Mouse (Mus musculus): ENCODE results near the gene Dhx16. TPM values are rescaled to one million over a fixed set of nuclear protein-coding genes. Genes with fewer than 3 reads are reported as not detected.

The Dhx16 gene
- polyA plus RNA-seq, 1 experiment from 2014 or later = 40.3 TPM

- Histone ChIP-seq H3K27ac (peak overlapping the region; percentile 34; the same call in 1 of the 2 replicates), H3K4me3 (replicated peaks) (no peak overlapping the region), H3K27me3 (no peaks in the 10 kb centered on the region), H3K4me2 (no peak overlapping the region), H3K9ac (0 out of 2 replicates have a peak overlapping the region, but pooled peaks have one; percentile 3), H3K36me3 (peaks cover 17% of the 10 kb centered on the region), H3K9me3 (replicated peaks) (no peaks in the 10 kb centered on the region), H3K4me1 (replicated peaks) (peaks cover 51% of the 10 kb centered on the region)
- 29% methylated on average over 3 of the region's 3 CpGs for WGBS (ENCODE audit: insufficient replicate concordance)
- no peak for DNase-seq
- no peak for ATAC-seq (ENCODE audit: low read depth)
Measured at GRCm38 (mm10) chr17:35900636-35901035, 21.0 kb downstream of the Dhx16 start.

GRCm38 (mm10) chr17:35903343-35903991 lies 23.8 kb downstream of the Dhx16 start:
- H3K4me3 ChIP-seq (replicated peaks) = no peak overlapping the region
- no peak for ATAC-seq (ENCODE audit: low read depth)
- no peak overlapping the region for H3K4me2 ChIP-seq
- no peaks in the 10 kb centered on the region for H3K9me3 ChIP-seq (replicated peaks)
- peaks cover 28% of the 10 kb centered on the region for H3K4me1 ChIP-seq (replicated peaks)
- H3K9ac ChIP-seq = no peak overlapping the region
- WGBS (ENCODE audit: insufficient replicate concordance) = 70% methylated on average over 9 of the region's 9 CpGs
- no peak overlapping the region for H3K27ac ChIP-seq
- DNase-seq = no peak
- peaks cover 30% of the 10 kb centered on the region for H3K36me3 ChIP-seq
- H3K27me3 ChIP-seq = no peaks in the 10 kb centered on the region

GRCm38 (mm10) chr17:35903992-35904355 lies 24.4 kb downstream of the Dhx16 start:
- peaks cover 33% of the 10 kb centered on the region for H3K4me1 ChIP-seq (replicated peaks)
- no peak overlapping the region for H3K4me2 ChIP-seq
- H3K27me3 ChIP-seq = no peaks in the 10 kb centered on the region
- H3K27ac ChIP-seq = no peak overlapping the region
- WGBS (ENCODE audit: insufficient replicate concordance) = 37% methylated on average over 4 of the region's 4 CpGs
- H3K9ac ChIP-seq = no peak overlapping the region
- H3K9me3 ChIP-seq (replicated peaks) = no peaks in the 10 kb centered on the region
- DNase-seq (no peak), ATAC-seq (ENCODE audit: low read depth) (no peak)
- H3K36me3 ChIP-seq = peaks cover 31% of the 10 kb centered on the region
- no peak overlapping the region for H3K4me3 ChIP-seq (replicated peaks)

GRCm38 (mm10) chr17:35905587-35905986 lies 26.0 kb downstream of the Dhx16 start:
- ATAC-seq (ENCODE audit: low read depth) (no peak), DNase-seq (no peak)
- Histone ChIP-seq H3K4me1 (replicated peaks) (peaks cover 35% of the 10 kb centered on the region), H3K4me2 (no peak overlapping the region), H3K36me3 (peaks cover 28% of the 10 kb centered on the region), H3K27ac (no peak overlapping the region), H3K9me3 (replicated peaks) (no peaks in the 10 kb centered on the region), H3K27me3 (no peaks in the 10 kb centered on the region), H3K4me3 (replicated peaks) (no peak overlapping the region), H3K9ac (no peak overlapping the region)
- 87% methylated on average over 1 of the region's 1 CpGs for WGBS (ENCODE audit: insufficient replicate concordance)

GRCm38 (mm10) chr17:35907609-35908008 lies 28.0 kb downstream of the Dhx16 start:
- H3K36me3 ChIP-seq = peaks cover 47% of the 10 kb centered on the region
- H3K9me3 ChIP-seq (replicated peaks) = no peaks in the 10 kb centered on the region
- no peak overlapping the region for H3K9ac ChIP-seq
- no peak overlapping the region for H3K4me2 ChIP-seq
- no peak for ATAC-seq (ENCODE audit: low read depth)
- H3K4me3 ChIP-seq (replicated peaks) = no peak overlapping the region
- 45% methylated on average over 2 of the region's 2 CpGs for WGBS (ENCODE audit: insufficient replicate concordance)
- H3K27me3 ChIP-seq = no peaks in the 10 kb centered on the region
- no peak overlapping the region for H3K27ac ChIP-seq
- DNase-seq = no peak
- H3K4me1 ChIP-seq (replicated peaks) = peaks cover 35% of the 10 kb centered on the region

GRCm38 (mm10) chr17:35909186-35909918 lies 29.7 kb downstream of the Dhx16 start:
- H3K4me3 ChIP-seq (replicated peaks) = peak overlapping the region; percentile 71
- H3K27me3 ChIP-seq = no peaks in the 10 kb centered on the region
- peak overlapping the region; percentile 73 for H3K9ac ChIP-seq
- 38% methylated on average over 20 of the region's 20 CpGs for WGBS (ENCODE audit: insufficient replicate concordance)
- peaks cover 42% of the 10 kb centered on the region for H3K4me1 ChIP-seq (replicated peaks)
- H3K36me3 ChIP-seq = peaks cover 57% of the 10 kb centered on the region
- ATAC-seq (ENCODE audit: low read depth) (peak; percentile 53), DNase-seq (no peak)
- H3K9me3 ChIP-seq (replicated peaks) = no peaks in the 10 kb centered on the region
- peak overlapping the region; percentile 84 for H3K4me2 ChIP-seq
- H3K27ac ChIP-seq = peak overlapping the region; percentile 79

GRCm38 (mm10) chr17:35909919-35910369 lies 30.3 kb downstream of the Dhx16 start, which contains the start of gene Atat1:
Gene Atat1 (minus strand): TSS chr17:35910075.
- DNase-seq = peak; percentile 90
- H3K36me3 ChIP-seq = peaks cover 57% of the 10 kb centered on the region
- no peaks in the 10 kb centered on the region for H3K27me3 ChIP-seq
- peak; percentile 81 for ATAC-seq (ENCODE audit: low read depth)
- WGBS (ENCODE audit: insufficient replicate concordance) = 2% methylated on average over 25 of the region's 25 CpGs
- H3K9me3 ChIP-seq (replicated peaks) = no peaks in the 10 kb centered on the region
- peaks cover 46% of the 10 kb centered on the region for H3K4me1 ChIP-seq (replicated peaks)
- H3K27ac ChIP-seq = peak within 1 kb of the TSS; percentile 79
- peak within 1 kb of the TSS; percentile 71 for H3K4me3 ChIP-seq (replicated peaks)
- H3K9ac ChIP-seq = peak within 1 kb of the TSS; percentile 73
- peak within 1 kb of the TSS; percentile 84 for H3K4me2 ChIP-seq

GRCm38 (mm10) chr17:35914975-35915374 lies 35.4 kb downstream of the Dhx16 start:
- no peaks in the 10 kb centered on the region for H3K27me3 ChIP-seq
- H3K9me3 ChIP-seq (replicated peaks) = no peaks in the 10 kb centered on the region
- 50% methylated on average over 6 of the region's 6 CpGs for WGBS (ENCODE audit: insufficient replicate concordance)
- peaks cover 51% of the 10 kb centered on the region for H3K4me1 ChIP-seq (replicated peaks)
- peak overlapping the region; percentile 81 for H3K4me2 ChIP-seq
- no peak for DNase-seq
- peak overlapping the region; percentile 92 for H3K4me3 ChIP-seq (replicated peaks)
- H3K9ac ChIP-seq = peak overlapping the region; percentile 98
- H3K27ac ChIP-seq = peak overlapping the region; percentile 97; the same call in 1 of the 2 replicates
- no peak for ATAC-seq (ENCODE audit: low read depth)
- H3K36me3 ChIP-seq = peaks cover 52% of the 10 kb centered on the region

- Histone ChIP-seq H3K9ac (peak overlapping the region; percentile 98), H3K36me3 (peaks cover 58% of the 10 kb centered on the region)
- under 1% methylated on average over 28 of the region's 28 CpGs for WGBS (ENCODE audit: insufficient replicate concordance)
Measured at GRCm38 (mm10) chr17:35915538-35916296, 36.1 kb downstream of the Dhx16 start.

GRCm38 (mm10) chr17:35916297-35917142 lies 36.9 kb downstream of the Dhx16 start, which contains the start of the genes Mrps18b and Ppp1r10:
Gene Mrps18b (minus strand): TSS chr17:35916389.
Gene Ppp1r10 (plus strand): TSS chr17:35916434.
- peak within 1 kb of the TSS; percentile 81 for H3K4me2 ChIP-seq
- DNase-seq (peak; percentile 98), ATAC-seq (ENCODE audit: low read depth) (peak; percentile 88)
- peak within 1 kb of the TSS; percentile 92 for H3K4me3 ChIP-seq (replicated peaks)
- H3K9me3 ChIP-seq (replicated peaks) = no peaks in the 10 kb centered on the region
- H3K27ac ChIP-seq = peak within 1 kb of the TSS; percentile 97
- WGBS (ENCODE audit: insufficient replicate concordance) = under 1% methylated on average over 83 of the region's 83 CpGs
- peak within 1 kb of the TSS; percentile 98 for H3K9ac ChIP-seq
- H3K4me1 ChIP-seq (replicated peaks) = peaks cover 61% of the 10 kb centered on the region
- H3K27me3 ChIP-seq = no peaks in the 10 kb centered on the region
- H3K36me3 ChIP-seq = peaks cover 57% of the 10 kb centered on the region

More at GRCm38 (mm10) chr17:35915538-35916296, 36.1 kb downstream of the Dhx16 start:
- no peaks in the 10 kb centered on the region for H3K27me3 ChIP-seq
- peaks cover 56% of the 10 kb centered on the region for H3K4me1 ChIP-seq (replicated peaks)
- peak overlapping the region; percentile 97 for H3K27ac ChIP-seq
- ATAC-seq (ENCODE audit: low read depth) (peak; percentile 6; the same call in 1 of the 2 replicates), DNase-seq (no peak)
- peak overlapping the region; percentile 81 for H3K4me2 ChIP-seq
- H3K4me3 ChIP-seq (replicated peaks) = peak overlapping the region; percentile 92
- H3K9me3 ChIP-seq (replicated peaks) = no peaks in the 10 kb centered on the region

Data from liver, embryonic 13.5 days (tissue).